ENCODE assay signal across 16 mouse cellular contexts in genomic region chr3:66762446-66762845, GRCm38 (mm10).
"Had no signal": no experiment of that assay in that cellular context is flagged by ENCODE, and none has a peak within 500 bp of the region (broad histone marks: within the 10 kb centered on the region; RNA-seq: fewer than 3 reads in every experiment).

No protein-coding gene starts in this region.

- H3K9ac ChIP-seq: neural tube, embryonic 13.5 days; neural tube, embryonic 15.5 days; stomach, embryonic 15.5 days had no signal

- H3K27me3 ChIP-seq: neural tube, embryonic 13.5 days; neural tube, embryonic 15.5 days; stomach, embryonic 15.5 days had no signal

- H3K36me3 ChIP-seq: neural tube, embryonic 13.5 days; neural tube, embryonic 15.5 days; stomach, embryonic 15.5 days had no signal

- H3K4me1 ChIP-seq: neural tube, embryonic 13.5 days; neural tube, embryonic 15.5 days; stomach, embryonic 15.5 days had no signal

- H3K27ac ChIP-seq: neural tube, embryonic 13.5 days; neural tube, embryonic 15.5 days; stomach, embryonic 15.5 days; stomach, postnatal 0 days had no signal

- H3K4me3 ChIP-seq: neural tube, embryonic 13.5 days; neural tube, embryonic 15.5 days; stomach, embryonic 15.5 days had no signal

- H3K9me3 ChIP-seq: neural tube, embryonic 13.5 days; neural tube, embryonic 15.5 days; stomach, embryonic 15.5 days had no signal

- DNase-seq: retina, postnatal 1 day; right cerebral cortex, adult 18-20 months; right cerebral cortex, postnatal 14 days; right cerebral cortex, postnatal 25 days; right cerebral cortex, postnatal 4 days; spleen, adult 18-20 months; thymus, adult 18-20 months; thymus, adult 2 months; thymus, postnatal 14 days; thymus, postnatal 25 days; thymus, postnatal 36 days; thymus, postnatal 4 days had no signal

- H3K4me2 ChIP-seq: neural tube, embryonic 13.5 days; neural tube, embryonic 15.5 days; stomach, embryonic 15.5 days had no signal
